Mouse (Mus musculus): Measurements from ENCODE around the gene Rab27a. TPM values are rescaled to one million over a fixed set of nuclear protein-coding genes. Genes with fewer than 3 reads are reported as not detected.
A peak's percentile ranks its signal among the peaks of the same experiment; 100 is the strongest.

The Rab27a gene
- total and polyA plus RNA-seq, 3 experiments: 8.8 to 11.2 TPM; not detected in 1

- TF ChIP-seq EP300 (IDR thresholded peaks at IDR 0.05; ENCODE audit: low read depth in 1 of 2, low read length in 2 of 2): peak; percentile 75 to 76
- no peak for TF ChIP-seq KAT2A (conservative IDR thresholded peaks at IDR 0.05; ENCODE audit: low read depth, low read length)
- no peak for TF ChIP-seq UBTF (IDR thresholded peaks at IDR 0.05; ENCODE audit: borderline replicate concordance, insufficient read depth, low read depth, low read length)
- TF ChIP-seq ZNF384 (IDR thresholded peaks at IDR 0.05; ENCODE audit: low read depth, low read length): peak; percentile 97
- TF ChIP-seq ZMIZ1 (IDR thresholded peaks at IDR 0.05; ENCODE audit: low read depth, low read length): no peak
- no peak; the same call in 1 of the 2 replicates for TF ChIP-seq SMC3 (IDR thresholded peaks at IDR 0.05; ENCODE audit: low read depth, low read length)
Observed at GRCm38 (mm10) chr9:73070971-73071659, 26.5 kb downstream of the Rab27a start (continued).

- Histone ChIP-seq H3K9ac (ENCODE audit: control insufficient read depth, low read depth, low read length, poor library complexity, severe bottlenecking) (peak overlapping the region; percentile 32; the same call in 1 of the 2 replicates), H3K79me2 (ENCODE audit: control insufficient read depth, insufficient read depth, low read length, poor library complexity) (no peaks in the 10 kb centered on the region), H3K4me1 (ENCODE audit: control insufficient read depth in 1 of 2, insufficient read depth in 2 of 2, low read length in 2 of 2) (peaks cover 15 to 35% of the 10 kb centered on the region in 2 experiments), H3K36me3 (ENCODE audit: control insufficient read depth in 1 of 2, insufficient read depth in 2 of 2, low read length in 2 of 2) (peaks cover 0 to 26% of the 10 kb centered on the region in 2 experiments; a peak in 2 of 4 replicates), H3K27me3 (ENCODE audit: control insufficient read depth in 1 of 2, insufficient read depth in 2 of 2, low read length in 2 of 2) (no peaks in the 10 kb centered on the region), H3K4me3 (ENCODE audit: control insufficient read depth in 1 of 2, insufficient read depth in 1 of 2, low read depth in 2 of 2, low read length in 2 of 2) (no peak overlapping the region), H3K27ac (ENCODE audit: control insufficient read depth, low read depth, low read length) (peak overlapping the region; percentile 50; the same call in 1 of the 2 replicates), H3K9me3 (replicated peaks; ENCODE audit: insufficient read depth, low read length) (no peaks in the 10 kb centered on the region)
- DNase-seq (ENCODE audit: low read depth, low spot score): peak; percentile 80
- TF ChIP-seq TCF12 (IDR thresholded peaks at IDR 0.05; ENCODE audit: low read depth, low read length) (peak; percentile 40; the same call in 1 of the 2 replicates), HCFC1 (IDR thresholded peaks at IDR 0.05; ENCODE audit: low read depth, low read length) (no peak), ZKSCAN1 (IDR thresholded peaks at IDR 0.05; ENCODE audit: low read depth, low read length) (no peak), POLR2AphosphoS2 (IDR thresholded peaks at IDR 0.05; ENCODE audit: low read length) (no peak), CHD2 (IDR thresholded peaks at IDR 0.05; ENCODE audit: low read length) (no peak), CTCF (IDR thresholded peaks at IDR 0.05 in 2 of 3, conservative IDR thresholded peaks at IDR 0.05 in 1 of 3; ENCODE audit: control insufficient read depth in 1 of 3, insufficient read depth in 1 of 3, low read depth in 2 of 3, low read length in 3 of 3, poor library complexity in 1 of 3, severe bottlenecking in 1 of 3) (no peak), ETS1 (IDR thresholded peaks at IDR 0.05; ENCODE audit: low read depth, low read length) (peak; percentile 51; the same call in 1 of the 2 replicates), MYB (IDR thresholded peaks at IDR 0.05; ENCODE audit: low read depth, low read length) (no peak), MXI1 (IDR thresholded peaks at IDR 0.05; ENCODE audit: low read depth, low read length) (peak; percentile 52; the same call in 1 of the 2 replicates), NRF1 (IDR thresholded peaks at IDR 0.05; ENCODE audit: insufficient read depth, low read depth, low read length, poor library complexity, severe bottlenecking) (no peak), JUND (IDR thresholded peaks at IDR 0.05; ENCODE audit: low read depth, low read length) (no peak), BHLHE40 (IDR thresholded peaks at IDR 0.05; ENCODE audit: borderline replicate concordance, low read depth, low read length) (peak; percentile 45; the same call in 1 of the 2 replicates), POLR2A (IDR thresholded peaks at IDR 0.05; ENCODE audit: control insufficient read depth in 1 of 2, insufficient read depth in 1 of 2, low read depth in 1 of 2, low read length in 2 of 2, poor library complexity in 1 of 2) (no peak), POLR2AphosphoS5 (IDR thresholded peaks at IDR 0.05; ENCODE audit: borderline replicate concordance, low read depth, low read length) (no peak), MEF2A (IDR thresholded peaks at IDR 0.05; ENCODE audit: extremely low read depth, insufficient replicate concordance, low read depth, low read length, poor library complexity, severe bottlenecking) (no peak), NELFE (IDR thresholded peaks at IDR 0.05; ENCODE audit: low read depth, low read length) (no peak), MAX (IDR thresholded peaks at IDR 0.05; ENCODE audit: low read length) (0 out of 2 replicates have a peak, but pooled peaks have one; percentile 28), TBP (IDR thresholded peaks at IDR 0.05; ENCODE audit: low read depth, low read length) (peak; percentile 53; the same call in 1 of the 2 replicates), MYC (IDR thresholded peaks at IDR 0.05; ENCODE audit: low read depth, low read length) (no peak), CHD1 (IDR thresholded peaks at IDR 0.05; ENCODE audit: low read depth, low read length) (no peak), ZNF384 (IDR thresholded peaks at IDR 0.05; ENCODE audit: low read depth, low read length) (no peak), ZC3H11A (IDR thresholded peaks at IDR 0.05; ENCODE audit: low read depth, low read length) (no peak), GABPA (IDR thresholded peaks at IDR 0.05; ENCODE audit: low read depth, low read length) (no peak), EP300 (IDR thresholded peaks at IDR 0.05; ENCODE audit: low read depth in 1 of 2, low read length in 2 of 2) (peak; percentile 35 to 41; a peak in 2 of 4 replicates), RAD21 (IDR thresholded peaks at IDR 0.05; ENCODE audit: low read depth, low read length) (no peak), E2F4 (IDR thresholded peaks at IDR 0.05; ENCODE audit: borderline replicate concordance, low read depth, low read length) (no peak), SMC3 (IDR thresholded peaks at IDR 0.05; ENCODE audit: low read depth, low read length) (no peak), TAL1 (IDR thresholded peaks at IDR 0.05; ENCODE audit: low read length) (peak; percentile 45), UBTF (IDR thresholded peaks at IDR 0.05; ENCODE audit: borderline replicate concordance, insufficient read depth, low read depth, low read length) (no peak), ELF1 (IDR thresholded peaks at IDR 0.05; ENCODE audit: low read depth, low read length) (no peak), RCOR1 (IDR thresholded peaks at IDR 0.05; ENCODE audit: low read depth, low read length) (no peak)
Observed at GRCm38 (mm10) chr9:73072426-73072825, 27.8 kb downstream of the Rab27a start.
